Mouse (Mus musculus) CD4-positive helper T cell, adult 2 months (primary cell): ENCODE results near the gene Cyp17a1.

Source experiments
- DNase-seq: peaks from one replicate; pipeline ENCODE4 v3.0.0-alpha.2; 2012; ENCODE audit warnings: low read depth, missing footprints, low spot score

The Cyp17a1 gene

GRCm38 (mm10) chr19:46672766-46673418, at the start of gene Cyp17a1:
Gene Cyp17a1, minus strand, starts transcription at chr19:46673172.
- no peak for DNase-seq

- DNase-seq, result no peak
Measured at GRCm38 (mm10) chr19:46718150-46718549, 45.2 kb upstream of the Cyp17a1 start.

DNA sequence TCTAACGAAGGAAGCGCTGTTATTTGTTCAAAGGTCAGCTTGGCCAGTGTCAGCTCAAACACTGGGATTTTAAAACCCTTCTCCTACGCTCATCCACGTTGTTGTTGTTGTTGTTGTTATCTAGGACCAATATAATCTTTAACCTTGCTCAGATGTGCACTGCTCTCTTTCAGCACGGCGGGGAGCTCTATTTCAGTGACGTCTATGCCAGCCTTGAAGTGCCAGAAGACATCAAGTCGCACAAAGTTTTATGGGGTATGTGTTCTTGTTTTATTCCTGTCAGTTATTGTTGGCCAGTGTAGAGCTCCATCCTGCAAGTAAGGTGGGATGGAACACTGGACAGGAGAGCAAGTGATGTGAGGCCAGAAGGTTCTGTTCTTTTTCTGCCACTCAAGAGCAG, 42.0 kb upstream of the Cyp17a1 start:
- DNase-seq, result no peak

- no peak for DNase-seq
Measured at GRCm38 (mm10) chr19:46714234-46714633, 41.3 kb upstream of the Cyp17a1 start.

DNA sequence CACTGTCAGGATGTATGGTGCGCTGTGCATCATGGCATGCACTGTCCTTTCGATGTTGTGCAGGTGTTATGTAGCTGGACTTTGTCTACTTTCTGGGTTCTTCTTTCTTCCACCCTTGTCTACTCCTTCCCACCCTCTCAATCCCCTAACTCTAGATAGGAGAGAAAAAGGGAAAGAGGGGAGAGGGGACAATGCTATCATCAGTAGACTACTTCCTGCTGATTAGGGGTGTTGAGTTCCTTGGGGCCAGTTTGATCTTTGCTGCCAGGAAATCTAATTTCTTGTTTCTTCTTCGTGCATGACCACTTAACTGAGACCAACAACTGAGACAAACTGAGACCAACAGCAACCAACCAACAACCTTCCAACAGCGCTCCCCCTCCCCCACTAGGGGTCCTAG, 37.6 kb upstream of the Cyp17a1 start:
- no peak for DNase-seq

DNA sequence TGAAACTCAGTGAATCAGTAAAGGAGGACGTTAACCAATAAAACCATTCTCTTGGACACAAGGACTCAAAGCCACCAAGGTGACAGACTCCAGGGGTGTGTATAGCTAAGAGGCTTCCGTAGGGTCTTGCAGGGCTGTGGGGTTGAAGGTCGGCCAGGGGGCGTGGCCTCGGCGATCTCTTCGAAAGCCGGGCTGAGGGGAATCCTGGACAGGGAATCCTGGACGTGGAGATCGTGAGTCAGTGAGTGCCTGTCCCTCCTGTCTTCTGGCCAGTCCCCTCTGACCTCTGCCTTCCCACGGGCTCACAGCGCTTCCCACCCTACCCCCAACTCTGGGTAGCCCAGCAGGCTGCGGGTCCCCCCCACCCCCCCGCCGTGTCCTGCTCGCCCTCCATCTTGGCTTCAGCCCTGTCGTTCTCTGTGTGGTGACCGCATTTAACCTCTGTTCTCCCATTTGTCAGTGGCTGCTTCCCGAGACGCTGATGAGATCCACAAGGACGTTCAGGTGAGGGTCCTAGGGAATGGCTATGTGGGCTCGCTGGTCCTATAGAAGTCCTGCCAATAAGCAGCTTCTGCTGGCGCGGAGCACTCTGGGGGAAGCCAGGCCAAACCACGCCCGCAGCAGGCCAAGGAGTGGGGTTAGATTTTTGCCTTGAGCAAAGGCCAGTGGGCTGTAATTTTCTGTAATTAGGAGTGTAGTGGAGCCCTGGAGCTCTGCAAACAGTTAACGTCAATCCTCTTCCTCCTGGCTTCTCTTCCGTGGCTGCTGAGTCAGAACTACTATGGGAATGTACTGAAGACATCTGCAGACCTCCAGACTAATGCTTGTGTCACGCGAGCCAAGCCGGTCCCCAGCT, 34.6 kb upstream of the Cyp17a1 start, which contains the start of gene As3mt:
Gene As3mt (plus strand): TSS at position 163 of the 856 bp plus-strand sequence.
- peak; percentile 13 for DNase-seq

- no peak for DNase-seq
Measured at GRCm38 (mm10) chr19:46706540-46707295, 33.7 kb upstream of the Cyp17a1 start.

- peak; percentile 41 for DNase-seq
Measured at GRCm38 (mm10) chr19:46705779-46706495, 33.0 kb upstream of the Cyp17a1 start.

DNA sequence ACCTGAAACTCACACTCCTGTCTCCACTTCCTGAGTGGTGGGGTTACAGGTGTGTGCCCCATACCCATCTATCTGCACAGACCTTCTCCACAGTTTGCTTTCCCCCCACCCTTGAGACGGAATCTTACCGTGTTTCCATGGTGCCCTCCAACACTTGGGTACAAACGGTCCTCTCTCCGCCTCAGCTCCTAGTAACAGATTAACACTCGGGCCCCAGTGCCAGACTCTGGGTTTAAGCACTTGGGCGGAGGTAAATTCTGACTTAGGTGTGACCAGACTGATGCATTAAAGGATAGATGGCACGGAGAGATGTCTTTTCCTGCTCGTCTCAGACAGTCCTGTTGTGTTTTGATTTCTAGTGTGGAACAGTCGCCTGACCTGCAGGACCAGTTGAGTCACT, 28.2 kb upstream of the Cyp17a1 start:
- no peak for DNase-seq

GRCm38 (mm10) chr19:46699011-46699481, 26.1 kb upstream of the Cyp17a1 start:
- DNase-seq, result no peak

DNA sequence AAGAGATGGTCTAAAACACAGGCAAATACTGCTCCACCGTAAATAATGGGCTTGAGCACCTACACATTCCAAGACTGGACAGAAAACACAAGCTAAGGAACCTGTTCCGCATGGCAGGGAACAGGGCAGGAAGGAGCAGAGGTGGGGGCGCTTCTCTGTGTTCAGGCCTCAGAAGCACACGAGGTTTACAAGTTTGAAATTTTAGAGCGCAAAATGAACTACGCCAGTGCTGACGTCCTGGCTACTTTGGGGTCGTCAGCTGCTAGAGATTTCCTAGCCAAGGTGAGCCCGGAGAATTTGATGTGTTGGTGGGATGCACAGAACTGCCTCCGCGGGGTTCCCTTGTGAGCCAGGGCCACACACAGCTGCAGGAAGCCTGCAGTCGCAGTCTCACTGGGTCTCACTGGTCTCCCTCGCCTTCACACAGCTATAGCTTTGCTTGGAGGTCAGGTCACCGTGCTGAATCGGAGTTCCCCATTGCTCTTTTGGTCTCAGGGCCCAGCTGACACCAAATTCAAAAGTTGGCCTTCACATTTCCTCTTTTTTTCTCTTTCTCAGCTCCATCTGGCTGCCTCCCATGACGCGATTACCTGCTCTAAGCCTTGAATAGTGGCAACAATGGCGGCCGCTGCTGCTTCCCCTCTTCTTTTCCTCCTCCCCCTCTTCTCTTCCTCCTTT, 25.0 kb upstream of the Cyp17a1 start:
- no peak for DNase-seq

DNA sequence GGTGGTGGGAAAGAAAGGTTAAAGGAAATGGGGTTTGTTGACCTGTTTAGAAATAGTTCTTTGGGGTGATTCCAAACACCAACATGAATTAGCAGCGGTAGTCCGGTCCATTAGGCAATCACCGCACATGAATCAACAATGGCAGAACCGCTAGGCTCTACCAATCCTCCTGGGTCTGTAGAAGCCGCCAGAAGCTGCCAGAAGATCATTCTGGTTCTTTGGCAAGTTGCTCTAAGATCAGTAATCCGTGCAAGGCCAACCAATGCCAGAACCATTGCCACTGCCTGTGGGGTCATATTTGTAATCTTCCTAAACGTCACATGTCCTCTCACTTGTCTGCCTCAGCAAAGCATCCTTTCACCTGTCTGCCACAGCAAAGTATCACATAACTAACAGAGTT, 24.0 kb upstream of the Cyp17a1 start:
- DNase-seq, result no peak

DNA sequence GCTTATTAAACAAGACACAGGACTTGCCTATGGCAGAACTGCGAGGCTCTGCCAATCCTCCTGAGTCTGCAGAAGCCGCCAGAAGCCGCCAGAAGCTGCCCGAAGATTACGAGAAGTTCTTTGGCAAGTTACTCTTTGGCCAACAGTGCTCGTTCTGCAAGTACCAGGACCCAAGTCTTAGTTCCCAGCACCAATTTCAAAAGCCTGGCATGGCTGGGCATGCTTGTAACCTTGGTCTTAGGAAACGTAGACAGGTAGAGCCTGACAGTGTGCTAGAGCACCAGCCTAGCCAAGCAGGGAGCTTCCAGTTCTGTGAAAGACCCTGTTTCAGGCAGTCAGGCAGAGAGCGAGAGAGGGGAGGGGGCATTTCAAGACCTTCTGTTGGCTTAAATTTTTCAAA, 23.5 kb upstream of the Cyp17a1 start:
- no peak for DNase-seq

GRCm38 (mm10) chr19:46693146-46693545, 20.2 kb upstream of the Cyp17a1 start:
- DNase-seq, result no peak

DNA sequence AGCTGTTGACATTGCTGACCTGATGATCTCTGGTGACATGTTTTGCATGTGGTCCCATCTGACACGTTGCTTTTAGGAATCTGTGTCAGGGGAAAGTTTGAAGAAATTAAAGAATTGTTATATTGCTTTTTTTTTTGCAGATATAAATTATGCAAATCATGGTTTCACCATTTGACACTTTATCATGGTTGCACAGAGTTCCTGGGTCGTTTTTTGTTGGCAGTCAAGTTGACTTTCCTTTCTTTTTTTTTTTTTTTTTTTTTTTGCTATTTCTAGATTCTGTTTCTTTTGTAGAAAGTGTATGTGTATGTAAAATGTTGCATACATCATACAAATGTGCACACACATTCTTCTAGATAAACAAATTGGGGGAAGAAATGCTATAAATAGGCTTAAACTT, 18.1 kb upstream of the Cyp17a1 start:
- DNase-seq, result no peak

- no peak for DNase-seq
Measured at GRCm38 (mm10) chr19:46690387-46690786, 17.4 kb upstream of the Cyp17a1 start.

- DNase-seq, result peak; percentile 84
Measured at GRCm38 (mm10) chr19:46689460-46690372, 16.7 kb upstream of the Cyp17a1 start, which contains the start of gene Borcs7. Gene Borcs7, plus strand, starts transcription at chr19:46689906.

DNA sequence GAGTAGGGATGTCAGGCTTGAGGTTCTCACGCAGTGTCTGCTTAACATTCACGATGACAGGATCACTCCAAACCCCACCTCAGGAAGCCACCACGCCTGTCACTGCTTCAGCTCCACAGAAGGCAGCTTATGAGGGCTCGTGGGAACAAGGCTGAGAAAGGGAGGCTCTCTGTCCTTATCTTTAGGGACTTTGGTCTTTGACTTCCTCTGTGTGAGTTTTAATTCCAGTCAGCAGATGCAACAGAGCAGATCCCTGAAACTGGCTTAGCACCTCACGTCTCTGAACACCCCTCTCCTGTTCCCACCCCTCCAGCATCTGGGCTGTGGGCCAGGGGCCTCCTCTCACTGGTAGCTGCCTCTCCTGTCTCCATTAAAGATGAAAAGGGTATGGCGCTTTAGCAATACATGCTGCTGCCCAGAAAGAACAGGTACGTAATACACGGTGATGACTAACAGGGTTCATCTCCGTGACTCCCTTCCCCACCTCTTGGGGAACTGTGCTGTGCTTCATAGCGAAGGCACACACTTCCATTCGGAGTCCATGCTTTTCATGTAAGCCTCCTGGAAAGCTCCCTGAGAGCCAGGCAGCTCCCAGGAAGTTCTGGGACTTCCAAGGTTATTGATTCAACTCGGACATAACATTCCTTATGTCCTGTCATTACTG, 6.9 kb upstream of the Cyp17a1 start:
- DNase-seq, result no peak

DNA sequence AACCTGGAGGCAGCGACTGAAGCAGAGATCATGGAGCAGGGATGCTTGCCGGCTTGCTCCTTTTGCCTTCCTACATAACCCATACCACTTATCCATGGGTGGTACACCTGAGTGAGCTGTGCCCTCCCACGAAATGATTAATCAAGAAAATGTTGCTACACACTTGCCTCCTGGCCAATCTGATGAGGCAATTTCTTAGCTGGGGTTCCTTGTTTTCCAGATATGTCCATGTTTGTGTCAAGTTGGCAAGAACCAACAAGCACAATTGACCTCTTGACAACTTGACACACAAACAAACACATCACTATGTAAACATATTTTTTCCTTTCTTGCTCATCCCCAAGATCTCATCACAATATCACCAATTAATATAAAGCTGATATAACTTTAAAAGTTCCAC, 2.7 kb upstream of the Cyp17a1 start:
- DNase-seq, result no peak
